Mouse (Mus musculus) lung, postnatal 10 days (tissue): ENCODE data around the gene Spata20.

ENCODE experiments used
- DNase-seq: peaks from one replicate; pipeline ENCODE4 v3.0.0; 2021

Gene Spata20

DNA sequence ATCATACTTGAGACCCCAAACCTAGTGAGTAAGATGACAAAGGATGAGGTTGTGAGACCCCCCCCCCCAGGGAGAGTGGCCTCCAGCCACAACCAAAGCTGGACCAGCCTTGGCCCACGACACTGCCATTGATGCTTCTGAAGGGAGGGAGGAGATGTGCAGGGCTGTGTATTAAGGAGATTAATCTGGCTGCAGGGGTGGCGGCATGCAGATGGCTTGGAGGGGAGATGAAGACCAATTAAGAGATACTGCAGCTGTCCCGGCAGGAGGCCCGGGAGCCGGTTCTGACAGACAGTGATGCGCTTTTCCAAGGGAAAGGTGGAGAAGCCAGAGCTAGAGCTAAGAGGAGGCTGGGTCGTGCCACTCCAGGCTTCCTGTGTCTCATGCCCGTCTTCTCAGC, 36.7 kb downstream of the Spata20 start:
- DNase-seq = no peak

DNA sequence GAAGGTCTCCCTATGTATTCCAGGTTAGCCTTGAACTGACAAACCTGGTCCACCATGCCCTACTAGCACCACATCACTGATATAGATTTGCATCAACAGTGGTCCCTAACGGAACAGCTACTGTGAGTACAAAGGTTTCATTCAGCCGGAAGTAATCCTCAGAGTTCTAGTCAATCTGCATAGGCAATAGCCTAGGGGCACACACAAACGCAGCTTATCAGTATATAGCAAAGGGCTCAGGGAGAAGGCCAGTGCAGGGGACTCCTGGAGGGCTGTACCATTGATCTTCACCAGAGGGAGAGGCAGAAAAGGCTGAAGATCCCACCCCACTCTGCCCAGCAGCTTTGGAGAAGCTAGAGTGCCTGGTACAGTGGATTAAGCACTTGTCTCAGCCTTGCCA, 39.0 kb downstream of the Spata20 start:
- no peak for DNase-seq

DNA sequence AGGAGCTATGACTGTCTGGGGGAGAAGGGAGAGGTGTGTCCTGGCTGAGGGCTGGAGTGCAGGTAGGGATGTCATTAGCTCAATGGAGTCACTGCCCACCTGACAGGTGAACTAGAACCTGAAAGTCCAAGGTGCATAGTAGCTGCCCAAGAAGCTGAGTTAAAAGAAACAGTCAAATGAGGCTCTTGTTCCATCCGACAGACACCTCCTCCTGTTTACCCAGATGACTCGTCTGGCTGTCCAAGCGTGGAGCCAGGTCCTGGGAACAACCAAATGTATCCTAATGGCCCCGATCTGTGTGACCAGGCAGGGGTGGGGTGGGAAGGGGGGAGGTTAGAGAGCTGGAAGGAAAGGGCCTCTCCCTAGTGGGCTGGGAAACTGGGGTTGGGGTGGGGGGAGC, 40.7 kb downstream of the Spata20 start:
- no peak for DNase-seq

DNA sequence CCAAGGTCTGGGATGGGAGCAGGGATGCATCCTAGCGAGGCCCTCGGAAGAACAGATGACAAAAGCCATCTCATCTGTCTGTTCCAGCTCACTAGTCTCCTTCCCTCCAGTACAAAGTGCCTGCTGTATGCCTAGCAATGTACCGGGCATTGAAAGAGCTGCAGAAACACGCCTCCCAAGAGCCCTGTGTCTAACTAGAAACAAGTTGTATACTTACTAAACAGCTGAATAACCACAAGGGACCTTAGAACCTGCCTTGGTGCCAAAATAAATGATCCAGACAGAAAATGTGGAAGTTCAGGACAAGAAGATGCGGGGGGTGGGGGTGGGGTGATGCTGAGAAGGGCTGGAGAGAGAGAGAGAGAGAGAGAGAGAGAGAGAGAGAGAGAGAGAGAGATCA, 41.1 kb downstream of the Spata20 start:
- no peak for DNase-seq

DNA sequence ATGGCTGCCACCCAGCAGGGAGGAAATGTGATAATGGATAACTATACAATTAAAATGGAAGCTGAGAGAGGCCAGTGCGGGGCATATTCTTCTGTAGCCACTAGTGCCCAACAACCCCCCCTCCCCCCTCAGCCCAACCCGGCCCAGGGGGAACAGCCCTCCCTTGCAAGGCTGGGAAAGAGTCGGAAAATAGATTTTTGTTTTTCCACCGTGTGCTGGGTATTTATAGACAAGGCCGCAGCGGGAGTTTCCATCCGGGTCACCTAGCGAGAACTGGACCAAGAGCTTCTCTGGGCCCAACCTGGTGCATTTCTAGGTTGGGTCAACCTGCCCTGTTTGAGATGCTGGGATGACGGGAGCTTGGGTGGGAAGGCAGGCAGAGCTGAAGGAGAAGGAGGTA, 44.2 kb downstream of the Spata20 start:
- no peak for DNase-seq

DNA sequence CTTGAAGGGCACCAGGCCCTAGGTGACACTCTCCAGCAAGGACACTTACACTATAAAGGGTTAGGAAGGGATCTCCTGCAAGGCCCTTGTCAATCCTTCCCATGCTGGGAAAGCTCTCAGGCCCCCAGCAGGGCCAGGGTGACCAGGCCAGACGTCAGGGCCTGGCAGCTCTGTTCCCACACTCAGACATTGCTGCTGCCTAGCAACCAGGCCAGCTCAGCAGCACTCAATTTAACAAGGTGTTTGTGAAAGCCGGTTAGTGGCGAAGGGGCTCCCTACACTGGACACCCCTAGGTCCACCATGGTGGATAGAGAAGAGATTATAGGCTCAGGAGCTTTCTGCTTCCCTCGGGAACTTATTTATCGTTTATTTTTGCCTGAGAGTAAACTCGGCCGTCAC, 44.9 kb downstream of the Spata20 start:
- DNase-seq = no peak

DNA sequence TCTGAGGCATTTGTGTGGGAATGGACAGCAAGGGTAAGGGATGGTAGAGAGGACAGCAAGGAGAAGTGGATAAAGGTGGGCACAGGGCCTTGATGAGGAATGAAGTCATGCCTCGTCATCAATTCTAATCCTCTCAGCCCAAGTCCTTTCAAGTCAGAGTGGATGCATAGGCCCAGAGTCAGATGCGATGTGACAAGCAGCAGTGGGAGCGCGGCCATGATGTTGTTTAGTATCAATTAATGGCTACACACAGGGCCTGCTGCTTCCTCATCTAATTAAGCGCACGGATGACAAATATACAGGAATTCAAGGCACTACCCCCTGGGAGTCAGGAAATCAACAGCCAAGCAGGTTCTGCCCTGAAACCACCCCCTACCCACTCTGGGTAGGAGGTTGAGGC, 45.6 kb downstream of the Spata20 start:
- DNase-seq = no peak

DNA sequence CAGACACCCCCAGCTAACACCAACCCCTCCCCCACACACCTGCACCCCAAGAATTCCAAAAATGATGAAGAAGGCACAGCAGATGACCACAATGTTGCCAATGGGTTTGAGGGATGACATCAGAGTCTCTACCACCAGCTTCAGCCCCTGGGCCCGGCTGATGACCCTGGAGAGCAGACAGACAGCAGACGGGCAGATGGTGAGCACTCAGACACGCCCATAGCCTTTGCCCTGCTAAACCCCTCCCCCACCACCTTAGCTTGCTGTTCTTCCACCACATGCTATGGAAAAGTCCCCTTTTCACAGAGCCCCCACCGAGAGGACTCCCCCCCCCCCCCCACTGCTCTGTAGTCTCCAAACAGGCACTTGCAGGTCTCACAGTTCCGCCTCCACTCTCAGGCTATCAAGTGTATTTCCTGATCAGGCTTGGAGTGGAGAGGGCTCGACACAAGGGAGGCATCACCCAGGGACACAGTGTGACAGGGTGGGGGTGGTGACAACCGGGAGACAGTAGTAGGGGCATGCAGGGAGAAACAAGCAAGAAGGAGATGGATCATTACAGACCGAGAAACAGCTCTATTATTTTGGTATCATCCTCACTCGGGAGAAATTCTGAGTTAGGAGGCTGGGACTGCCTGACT, 56.8 kb downstream of the Spata20 start:
- no peak for DNase-seq
